ENCODE assay signal across 8 mouse cellular contexts in the genomic region with DNA sequence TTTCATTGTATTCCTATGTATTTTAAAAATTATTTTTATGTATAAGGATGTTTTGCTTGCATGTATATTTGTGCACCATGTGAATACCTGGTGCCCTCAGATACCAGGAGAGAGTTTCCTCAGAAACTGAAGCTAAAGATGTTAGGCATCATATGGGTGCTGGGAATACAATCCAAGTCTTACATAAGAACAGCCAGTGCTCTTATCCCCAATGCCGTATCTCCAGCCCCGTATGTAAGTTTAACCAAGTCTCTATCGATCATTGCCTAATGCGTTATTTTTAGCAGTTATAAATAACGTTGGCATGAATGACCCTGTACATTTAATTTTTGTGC. TPM values are rescaled to one million over a fixed set of nuclear protein-coding genes. Genes with fewer than 3 reads are reported as not detected.
DNase-seq lines count a peak whose midpoint lies in the region; ATAC-seq and TF ChIP-seq lines count a peak whose summit lies in the region.

No protein-coding gene starts in this region.

- no peak overlapping the region; the same call in 1 of the 2 replicates for H3K9ac ChIP-seq in hindbrain, embryonic 11.5 days (ENCODE audit: low read depth, low read length)
- no peak overlapping the region for H3K9ac ChIP-seq in liver, postnatal 0 days (replicated peaks)

- DNase-seq in heart, embryonic 10.5 days (ENCODE audit: low spot score) = no peak
- DNase-seq in heart, adult 18-20 months = no peak
- no peak for DNase-seq in G1E (ENCODE audit: low spot score)
- no peak for DNase-seq in hindbrain, embryonic 11.5 days (ENCODE audit: low spot score)
- DNase-seq in liver, postnatal 0 days = no peak
- no peak for DNase-seq in adipocyte (ENCODE audit: low spot score)
- no peak for DNase-seq in spleen, adult 18-20 months
- no peak for DNase-seq in left cerebral cortex, adult 9 months (ENCODE audit: low spot score in 2 of 2)

- no peak overlapping the region for H3K4me2 ChIP-seq in hindbrain, embryonic 11.5 days (replicated peaks; ENCODE audit: low read depth, low read length)
- H3K4me2 ChIP-seq in liver, postnatal 0 days (ENCODE audit: low read depth, low read length) = 0 out of 2 replicates have a peak overlapping the region, but pooled peaks have one; percentile 38

- peaks cover 17% of the 10 kb centered on the region for H3K4me1 ChIP-seq in heart, embryonic 10.5 days
- H3K4me1 ChIP-seq in G1E (ENCODE audit: insufficient read depth, low read depth, low read length) = peaks cover 39% of the 10 kb centered on the region
- no peaks in the 10 kb centered on the region; the same call in 1 of the 2 replicates for H3K4me1 ChIP-seq in hindbrain, embryonic 11.5 days (replicated peaks; ENCODE audit: control insufficient read depth, insufficient read depth, low read length)
- H3K4me1 ChIP-seq in liver, postnatal 0 days (ENCODE audit: insufficient read depth) = no peaks in the 10 kb centered on the region; the same call in none of the 2 replicates

- no peaks in the 10 kb centered on the region for H3K9me3 ChIP-seq in heart, embryonic 10.5 days
- H3K9me3 ChIP-seq in G1E (replicated peaks) = no peaks in the 10 kb centered on the region
- no peaks in the 10 kb centered on the region for H3K9me3 ChIP-seq in hindbrain, embryonic 11.5 days (ENCODE audit: control insufficient read depth, low read length)
- no peaks in the 10 kb centered on the region for H3K9me3 ChIP-seq in liver, postnatal 0 days (ENCODE audit: low read length)

- TF ChIP-seq EP300 in liver, postnatal 0 days (IDR thresholded peaks at IDR 0.05; ENCODE audit: low read depth) = no peak

- no peaks in the 10 kb centered on the region for H3K27me3 ChIP-seq in heart, embryonic 10.5 days (ENCODE audit: insufficient read depth, poor library complexity, severe bottlenecking)
- H3K27me3 ChIP-seq in G1E (ENCODE audit: insufficient read depth, low read length) = no peaks in the 10 kb centered on the region
- no peaks in the 10 kb centered on the region for H3K27me3 ChIP-seq in hindbrain, embryonic 11.5 days (ENCODE audit: control insufficient read depth, insufficient read depth, low read length)
- no peaks in the 10 kb centered on the region for H3K27me3 ChIP-seq in liver, postnatal 0 days (ENCODE audit: insufficient read depth, low read length)

- H3K27ac ChIP-seq in heart, embryonic 10.5 days = peak overlapping the region; percentile 94; the same call in 1 of the 2 replicates
- no peak overlapping the region for H3K27ac ChIP-seq in hindbrain, embryonic 11.5 days (ENCODE audit: low read depth, low read length)
- no peak overlapping the region for H3K27ac ChIP-seq in liver, postnatal 0 days (ENCODE audit: low read depth)

- no peak for TF ChIP-seq CTCF in G1E (IDR thresholded peaks at IDR 0.05; ENCODE audit: low read depth, low read length)
- TF ChIP-seq CTCF in liver, postnatal 0 days (IDR thresholded peaks at IDR 0.05; ENCODE audit: low read depth) = no peak

- H3K4me3 ChIP-seq in heart, embryonic 10.5 days = peak overlapping the region; percentile 99
- peak overlapping the region; percentile 93 for H3K4me3 ChIP-seq in G1E (ENCODE audit: low read depth, low read length)
- peak overlapping the region; percentile 98 for H3K4me3 ChIP-seq in hindbrain, embryonic 11.5 days (ENCODE audit: low read depth, low read length)
- H3K4me3 ChIP-seq in liver, postnatal 0 days (ENCODE audit: low read depth, low read length) = peak overlapping the region; percentile 91

- WGBS in heart, embryonic 10.5 days = 28% methylated on average over 5 of the region's 5 CpGs
- WGBS in hindbrain, embryonic 11.5 days = 32% methylated on average over 5 of the region's 5 CpGs
- 31% methylated on average over 5 of the region's 5 CpGs for WGBS in liver, postnatal 0 days (ENCODE audit: insufficient replicate concordance)

- ATAC-seq in G1E (ENCODE audit: extremely low read depth, insufficient number of reproducible peaks, low FRiP score, poor library complexity, severe bottlenecking) = no peak
- peak; percentile 31 for ATAC-seq in hindbrain, embryonic 11.5 days (ENCODE audit: low FRiP score)
- ATAC-seq in liver, postnatal 0 days = peak; percentile 11

- H3K36me3 ChIP-seq in heart, embryonic 10.5 days = peaks cover 61% of the 10 kb centered on the region
- peaks cover 73% of the 10 kb centered on the region for H3K36me3 ChIP-seq in G1E (replicated peaks)
- no peaks in the 10 kb centered on the region for H3K36me3 ChIP-seq in hindbrain, embryonic 11.5 days (ENCODE audit: control insufficient read depth, insufficient read depth, low read length)
- peaks cover 45% of the 10 kb centered on the region for H3K36me3 ChIP-seq in liver, postnatal 0 days (replicated peaks; ENCODE audit: insufficient read depth, low read length)

RNA-seq across cellular contexts. Expression of a gene that starts 0.3 kb away (rescaled TPM):
- polyA plus RNA-seq in heart, embryonic 10.5 days (2016; fragmentation: Nextera tagmentation; extraction: Ambion mirVana) = 164 and 190 TPM in 2 replicates
- 10 to 100 TPM; 62.3 to 65.6 TPM for total RNA-seq in heart, adult 18-20 months (2021)
- 92.6 and 95.8 TPM in 2 replicates for total RNA-seq in G1E (2014; fragmentation: Nextera tagmentation)
- 65.5 and 66.1 TPM in 2 replicates for total RNA-seq in G1E (2017)
- polyA plus RNA-seq in G1E (2012) = 18.5 and 33.8 TPM in 2 replicates
- 159 and 165 TPM in 2 replicates for polyA plus RNA-seq in hindbrain, embryonic 11.5 days (2014; fragmentation: Nextera tagmentation; extraction: Ambion mirVana)
- 50.6 and 52.1 TPM in 2 replicates for polyA plus RNA-seq in liver, postnatal 0 days (2015; fragmentation: Nextera tagmentation; extraction: Ambion mirVana)

RNA-seq across cellular contexts. Expression of a gene that starts 18.8 kb away (rescaled TPM):
- polyA plus RNA-seq in heart, embryonic 10.5 days (2016; fragmentation: Nextera tagmentation; extraction: Ambion mirVana) = 148 and 158 TPM in 2 replicates
- 10 to 100 TPM; 66.6 to 74.8 TPM for total RNA-seq in heart, adult 18-20 months (2021)
- total RNA-seq in G1E (2014; fragmentation: Nextera tagmentation) (56.3 and 75.9 TPM in 2 replicates), G1E (2017) (54.0 and 61.0 TPM in 2 replicates)
- polyA plus RNA-seq in G1E (2012) = 450 and 629 TPM in 2 replicates
- polyA plus RNA-seq in hindbrain, embryonic 11.5 days (2014; fragmentation: Nextera tagmentation; extraction: Ambion mirVana) = 124 and 145 TPM in 2 replicates
- 36.5 and 39.4 TPM in 2 replicates for polyA plus RNA-seq in liver, postnatal 0 days (2015; fragmentation: Nextera tagmentation; extraction: Ambion mirVana)

RNA-seq across cellular contexts. Expression of a gene that starts 18.9 kb away (rescaled TPM):
- polyA plus RNA-seq in heart, embryonic 10.5 days (2016; fragmentation: Nextera tagmentation; extraction: Ambion mirVana) = 97.9 and 129 TPM in 2 replicates
- total RNA-seq in heart, adult 18-20 months (2021) = 100 to 1,000 TPM; 627 to 660 TPM
- 60.7 and 68.8 TPM in 2 replicates for total RNA-seq in G1E (2014; fragmentation: Nextera tagmentation)
- total RNA-seq in G1E (2017) = 38.2 and 49.3 TPM in 2 replicates
- polyA plus RNA-seq in G1E (2012) = 109 and 133 TPM in 2 replicates
- 52.3 and 55.0 TPM in 2 replicates for polyA plus RNA-seq in hindbrain, embryonic 11.5 days (2014; fragmentation: Nextera tagmentation; extraction: Ambion mirVana)
- 65.6 and 66.1 TPM in 2 replicates for polyA plus RNA-seq in liver, postnatal 0 days (2015; fragmentation: Nextera tagmentation; extraction: Ambion mirVana)

RNA-seq across cellular contexts. Expression of a gene that starts 19.2 kb away (rescaled TPM):
- 71.3 and 83.4 TPM in 2 replicates for polyA plus RNA-seq in heart, embryonic 10.5 days (2016; fragmentation: Nextera tagmentation; extraction: Ambion mirVana)
- 10 to 100 TPM; 11.9 to 16.6 TPM for total RNA-seq in heart, adult 18-20 months (2021)
- 0.53 and 3.7 TPM in 2 replicates for total RNA-seq in G1E (2014; fragmentation: Nextera tagmentation)
- 0.93 and 1.2 TPM in 2 replicates for total RNA-seq in G1E (2017)
- 0.51 and 0.72 TPM in 2 replicates for polyA plus RNA-seq in G1E (2012)
- polyA plus RNA-seq in hindbrain, embryonic 11.5 days (2014; fragmentation: Nextera tagmentation; extraction: Ambion mirVana) = 13.5 and 14.7 TPM in 2 replicates
- 3.5 and 4.5 TPM in 2 replicates for polyA plus RNA-seq in liver, postnatal 0 days (2015; fragmentation: Nextera tagmentation; extraction: Ambion mirVana)

RNA-seq across cellular contexts. Expression of a gene that starts 46.7 kb away (rescaled TPM):
- 0.57 and 0.63 TPM in 2 replicates for polyA plus RNA-seq in heart, embryonic 10.5 days (2016; fragmentation: Nextera tagmentation; extraction: Ambion mirVana)
- 1 to 10 TPM in 1 of 2 experiments, not detected in 1; 1.5 TPM for total RNA-seq in heart, adult 18-20 months (2021)
- total RNA-seq in G1E (2014; fragmentation: Nextera tagmentation) = not detected in 2 replicates
- not detected in 2 replicates for total RNA-seq in G1E (2017)
- not detected in 2 replicates for polyA plus RNA-seq in G1E (2012)
- not detected in 2 replicates for polyA plus RNA-seq in hindbrain, embryonic 11.5 days (2014; fragmentation: Nextera tagmentation; extraction: Ambion mirVana)
- polyA plus RNA-seq in liver, postnatal 0 days (2015; fragmentation: Nextera tagmentation; extraction: Ambion mirVana) = 0.31 TPM in 1 of 2 replicates, not detected in the other
